ENCODE assay signal across 20 mouse cellular contexts in the genomic region with DNA sequence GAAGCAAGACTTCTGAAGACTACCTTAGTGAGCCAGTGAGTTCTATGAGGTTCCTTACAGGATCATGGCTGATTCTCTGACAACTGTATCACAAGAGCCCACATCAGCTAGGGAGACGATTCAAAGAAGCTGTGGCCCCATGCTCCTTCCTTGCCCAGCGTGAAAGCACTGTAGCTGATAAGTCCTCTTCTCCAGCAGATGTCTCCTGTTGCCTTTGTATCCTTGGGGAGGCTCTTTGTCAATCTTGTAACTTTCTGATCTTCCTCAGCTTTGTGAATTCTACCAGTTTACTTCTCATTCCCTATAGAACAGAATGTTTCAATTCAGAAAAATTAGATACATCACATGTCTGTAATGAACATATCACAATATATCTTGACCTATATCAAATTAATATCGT.
DNase-seq lines count a peak whose midpoint lies in the region; TF ChIP-seq lines count a peak whose summit lies in the region.
"Had no signal": no experiment of that assay in that cellular context is flagged by ENCODE, and none has a peak within 500 bp of the region (broad histone marks: within the 10 kb centered on the region; RNA-seq: fewer than 3 reads in every experiment).

No protein-coding gene starts in this region.

- H3K27me3 ChIP-seq in heart, adult 2 months (ENCODE audit: control insufficient read depth, insufficient read depth, low read length) = no peaks in the 10 kb centered on the region
- H3K27me3 ChIP-seq in MEL (ENCODE audit: control insufficient read depth in 1 of 2, insufficient read depth in 2 of 2, low read length in 2 of 2) = no peaks in the 10 kb centered on the region
- H3K27me3 ChIP-seq: embryonic facial prominence, embryonic 15.5 days; forebrain, embryonic 15.5 days; heart, embryonic 13.5 days; intestine, embryonic 15.5 days had no signal

- no peaks in the 10 kb centered on the region for H3K9me3 ChIP-seq in MEL (replicated peaks; ENCODE audit: insufficient read depth, low read length)
- H3K9me3 ChIP-seq: embryonic facial prominence, embryonic 15.5 days; forebrain, embryonic 10.5 days; forebrain, embryonic 15.5 days; G1E; intestine, embryonic 15.5 days had no signal

- intact Hi-C loops in heart, adult 2 months (cut with DNase I) = loop anchor here (10.0 kb wide), 1 partner anchor 652 kb away; no protein-coding TSS in a partner anchor
- intact Hi-C loops in heart, postnatal 14 days (cut with DNase I) = loop anchor here (5.0 kb wide), 1 partner anchor 585 kb away; a partner anchor contains a TSS
- intact Hi-C loops in left cerebral cortex, adult 2 months (cut with DNase I) = loop anchor here (5.0 kb wide), 1 partner anchor 445 kb away; no protein-coding TSS in a partner anchor
- intact Hi-C loops in left cerebral cortex, postnatal 10 days (cut with DNase I) = no loop called here

- H3K4me3 ChIP-seq in heart, adult 2 months = no peak overlapping the region
- no peak overlapping the region for H3K4me3 ChIP-seq in left cerebral cortex, adult 2 months
- no peak overlapping the region for H3K4me3 ChIP-seq in MEL (ENCODE audit: control insufficient read depth in 1 of 2, insufficient read depth in 1 of 2, low read depth in 2 of 2, low read length in 2 of 2)
- H3K4me3 ChIP-seq: embryonic facial prominence, embryonic 15.5 days; erythroblast, embryonic 14.5 days; forebrain, embryonic 10.5 days; forebrain, embryonic 15.5 days; heart, embryonic 13.5 days; intestine, embryonic 15.5 days had no signal

- WGBS in heart, adult 2 months = 56% methylated on average over 3 of the region's 3 CpGs

- H3K36me3 ChIP-seq in heart, adult 2 months (ENCODE audit: control insufficient read depth, insufficient read depth, low read length) = peaks cover 7% of the 10 kb centered on the region
- no peaks in the 10 kb centered on the region for H3K36me3 ChIP-seq in MEL (ENCODE audit: control insufficient read depth in 1 of 2, insufficient read depth in 2 of 2, low read length in 2 of 2)
- H3K36me3 ChIP-seq: embryonic facial prominence, embryonic 15.5 days; forebrain, embryonic 10.5 days; forebrain, embryonic 15.5 days; G1E; heart, embryonic 13.5 days; intestine, embryonic 15.5 days had no signal

- H3K9ac ChIP-seq in heart, adult 2 months (ENCODE audit: low read depth, low read length) = no peak overlapping the region
- no peak overlapping the region for H3K9ac ChIP-seq in MEL (ENCODE audit: control insufficient read depth, low read depth, low read length, poor library complexity, severe bottlenecking)
- H3K9ac ChIP-seq: embryonic facial prominence, embryonic 15.5 days; forebrain, embryonic 15.5 days; heart, embryonic 13.5 days; hindbrain, embryonic 14.5 days; intestine, embryonic 15.5 days had no signal

- H3K4me1 ChIP-seq in heart, adult 2 months (ENCODE audit: control insufficient read depth, insufficient read depth, low read length) = peaks cover 9% of the 10 kb centered on the region
- H3K4me1 ChIP-seq in MEL (ENCODE audit: control insufficient read depth in 1 of 2, insufficient read depth in 2 of 2, low read length in 2 of 2) = no peaks in the 10 kb centered on the region

- TF ChIP-seq POLR2A in heart, adult 2 months (IDR thresholded peaks at IDR 0.05; ENCODE audit: insufficient read depth, low read depth, low read length) = no peak
- no peak for TF ChIP-seq POLR2A in MEL (IDR thresholded peaks at IDR 0.05; ENCODE audit: control insufficient read depth in 1 of 2, insufficient read depth in 1 of 2, low read depth in 1 of 2, low read length in 2 of 2, poor library complexity in 1 of 2)

- peak; percentile 8 for TF ChIP-seq RAD21 in MEL (IDR thresholded peaks at IDR 0.05; ENCODE audit: low read depth, low read length)

- no peak overlapping the region for H3K27ac ChIP-seq in heart, adult 2 months
- H3K27ac ChIP-seq in left cerebral cortex, adult 2 months = no peak overlapping the region
- H3K27ac ChIP-seq in MEL (ENCODE audit: control insufficient read depth, low read depth, low read length) = no peak overlapping the region
- H3K27ac ChIP-seq: embryonic facial prominence, embryonic 15.5 days; forebrain, embryonic 10.5 days; forebrain, embryonic 15.5 days; heart, embryonic 13.5 days; hindbrain, embryonic 14.5 days; intestine, embryonic 15.5 days had no signal

- no peaks in the 10 kb centered on the region for H3K79me2 ChIP-seq in heart, adult 2 months (replicated peaks; ENCODE audit: control insufficient read depth, insufficient read depth, low read length)
- no peaks in the 10 kb centered on the region for H3K79me2 ChIP-seq in MEL (ENCODE audit: control insufficient read depth, insufficient read depth, low read length, poor library complexity)

- TF ChIP-seq CTCF in heart, adult 2 months (IDR thresholded peaks at IDR 0.05) = peak; percentile 39
- peak; percentile 24 for TF ChIP-seq CTCF in left cerebral cortex, adult 2 months (IDR thresholded peaks at IDR 0.05)
- no peak for TF ChIP-seq CTCF in MEL (IDR thresholded peaks at IDR 0.05 in 2 of 3, conservative IDR thresholded peaks at IDR 0.05 in 1 of 3; ENCODE audit: control insufficient read depth in 1 of 3, insufficient read depth in 1 of 3, low read depth in 2 of 3, low read length in 3 of 3, poor library complexity in 1 of 3, severe bottlenecking in 1 of 3)

- no peak for TF ChIP-seq EP300 in heart, adult 2 months (IDR thresholded peaks at IDR 0.05; ENCODE audit: insufficient read depth, low read depth, low read length)
- TF ChIP-seq EP300 in MEL (IDR thresholded peaks at IDR 0.05; ENCODE audit: low read depth in 1 of 2, low read length in 2 of 2) = no peak

- no peak for DNase-seq in heart, adult 2 months
- DNase-seq in heart, postnatal 14 days = no peak
- no peak for DNase-seq in left cerebral cortex, adult 2 months (ENCODE audit: extremely low spot score in 1 of 2, low spot score in 2 of 2)
- no peak for DNase-seq in left cerebral cortex, postnatal 10 days (ENCODE audit: extremely low spot score in 1 of 2, low spot score in 2 of 2)
- DNase-seq in MEL (ENCODE audit: low read depth, low spot score) (no peak), liver (no peak)
- no peak for DNase-seq in cerebellum, postnatal 25 days
- DNase-seq: adrenal gland, postnatal 14 days; cerebellum, adult 11-12 months; cerebellum, adult 9-11 months; embryo, embryonic 11 days; gastrocnemius, postnatal 10 days had no signal

TF ChIP-seq in MEL, 35 proteins besides CTCF, POLR2A, EP300 and RAD21:
- TF ChIP-seq UBTF (IDR thresholded peaks at IDR 0.05; ENCODE audit: borderline replicate concordance, insufficient read depth, low read depth, low read length) (no peak), CHD1 (IDR thresholded peaks at IDR 0.05; ENCODE audit: low read depth, low read length) (no peak), TBP (IDR thresholded peaks at IDR 0.05; ENCODE audit: low read depth, low read length) (no peak), RCOR1 (IDR thresholded peaks at IDR 0.05; ENCODE audit: low read depth, low read length) (no peak), MYB (IDR thresholded peaks at IDR 0.05; ENCODE audit: low read depth, low read length) (no peak), TAL1 (IDR thresholded peaks at IDR 0.05; ENCODE audit: low read length) (no peak), MYC (IDR thresholded peaks at IDR 0.05; ENCODE audit: low read depth, low read length) (no peak), KAT2A (conservative IDR thresholded peaks at IDR 0.05; ENCODE audit: low read depth, low read length) (no peak)

Comparison
In these comparisons a context has a peak if more than half of its experiments do, and no peak if none do; other contexts are left out.
1. CTCF ChIP-seq: peak in heart, adult 2 months (single experiment) and left cerebral cortex, adult 2 months (single experiment); none in MEL (0 of 3).